Mouse (Mus musculus) kidney, postnatal 0 days (tissue): ENCODE results near the gene Mast2. TPM values are rescaled to one million over a fixed set of nuclear protein-coding genes. Genes with fewer than 3 reads are reported as not detected.
A peak's percentile ranks its signal among the peaks of the same experiment; 100 is the strongest.

Source experiments
- ATAC-seq: fragments of 200-750 bp; cut with Nextera tagmentation; replicated peaks from 2 replicates; pipeline ENCODE4 v1.8.0; 2017; ENCODE audit warnings: low read depth, moderate number of reproducible peaks, moderate TSS enrichment, moderate library complexity; ENCODE audit not compliant: low FRiP score
- DNase-seq: peaks from one replicate; pipeline ENCODE4 v3.0.0-alpha.2; 2016; ENCODE audit warnings: low spot score
- H3K27ac ChIP-seq: fragments of 300-500 bp; sonication (generic); 2 replicates; pipeline ENCODE4 v1.5.1; 2014; ENCODE audit warnings: mild to moderate bottlenecking
- H3K27me3 ChIP-seq: fragments of 300-500 bp; sonication (generic); 2 replicates; pipeline ENCODE4 v1.6.1; 2014; ENCODE audit warnings: low read length, mixed read lengths; ENCODE audit not compliant: insufficient read depth
- H3K36me3 ChIP-seq: fragments of 300-500 bp; sonication (generic); 2 replicates; pipeline ENCODE4 v1.6.1; 2014; ENCODE audit warnings: low read length, mixed read lengths; ENCODE audit not compliant: insufficient read depth
- H3K4me1 ChIP-seq: fragments of 300-500 bp; sonication (generic); replicated peaks from 2 replicates; pipeline ENCODE4 v1.6.1; 2014; ENCODE audit warnings: antibody characterized with exemption, low read length, mixed read lengths; ENCODE audit not compliant: insufficient read depth
- H3K4me2 ChIP-seq: fragments of 300-500 bp; sonication (generic); 2 replicates; pipeline ENCODE4 v1.6.1; 2014; ENCODE audit warnings: mild to moderate bottlenecking, low read length, moderate library complexity, mixed read lengths
- H3K4me3 ChIP-seq: fragments of 300-500 bp; sonication (generic); replicated peaks from 2 replicates; pipeline ENCODE4 v1.5.1; 2014; ENCODE audit warnings: low read depth, low read length
- H3K9ac ChIP-seq: fragments of 300-500 bp; sonication (generic); 2 replicates; pipeline ENCODE4 v1.6.1; 2014; ENCODE audit warnings: low read depth, low read length
- H3K9me3 ChIP-seq: fragments of 300-500 bp; sonication (generic); replicated peaks from 2 replicates; pipeline ENCODE4 v1.6.1; 2016; ENCODE audit warnings: low read length, inconsistent platforms, mixed read lengths
- CTCF ChIP-seq: IDR thresholded peaks from 2 replicates; pipeline ENCODE4 v1.5.1; 2016; ENCODE audit warnings: antibody characterized with exemption, low read depth, mild to moderate bottlenecking, moderate library complexity
- WGBS: fragments of 180-500 bp; shearing (Covaris S2); extraction: QIAGEN DNeasy Blood & Tissue Kit; methylation state at CpG from one replicate; pipeline ENCODE4 v1.1.7; 2014; 5-methylcytosine and 5-hydroxymethylcytosine counted together
- polyA plus RNA-seq: library from polyadenylated mRNA; unstranded; fragments of >200 nt; fragmentation: Nextera tagmentation; extraction: Ambion mirVana; gene quantifications from 2 replicates; pipeline ENCODE4 v1.2.1, GENCODE M21; 2015

Mast2 gene
- polyA plus RNA-seq, 1 experiment from 2014 or later = 8.8 TPM

GRCm38 (mm10) chr4:116451553-116451952 lies 12.4 kb downstream of the Mast2 start:
- Histone ChIP-seq H3K27ac (no peak overlapping the region), H3K4me1 (no peaks in the 10 kb centered on the region), H3K9me3 (no peaks in the 10 kb centered on the region), H3K27me3 (no peaks in the 10 kb centered on the region), H3K9ac (no peak overlapping the region), H3K36me3 (no peaks in the 10 kb centered on the region), H3K4me3 (no peak overlapping the region), H3K4me2 (no peak overlapping the region)
- DNase-seq (no peak), ATAC-seq (no peak)
- no peak for TF ChIP-seq CTCF

- H3K27ac ChIP-seq = no peak overlapping the region
- no peak overlapping the region for H3K4me3 ChIP-seq
- no peaks in the 10 kb centered on the region for H3K4me1 ChIP-seq
- no peak overlapping the region for H3K4me2 ChIP-seq
- no peaks in the 10 kb centered on the region for H3K9me3 ChIP-seq
- H3K9ac ChIP-seq = no peak overlapping the region
- DNase-seq (no peak), ATAC-seq (no peak)
- TF ChIP-seq CTCF = no peak
- no peaks in the 10 kb centered on the region for H3K27me3 ChIP-seq
- H3K36me3 ChIP-seq = no peaks in the 10 kb centered on the region
Observed at GRCm38 (mm10) chr4:116449951-116450350, 14.0 kb downstream of the Mast2 start.

GRCm38 (mm10) chr4:116448673-116449072 lies 15.3 kb downstream of the Mast2 start:
- Histone ChIP-seq H3K4me3 (no peak overlapping the region), H3K36me3 (no peaks in the 10 kb centered on the region), H3K9ac (no peak overlapping the region), H3K9me3 (no peaks in the 10 kb centered on the region), H3K4me1 (no peaks in the 10 kb centered on the region), H3K27me3 (no peaks in the 10 kb centered on the region), H3K4me2 (no peak overlapping the region), H3K27ac (no peak overlapping the region)
- DNase-seq (peak; percentile 64), ATAC-seq (no peak)
- WGBS = 56% methylated on average over 8 of the region's 8 CpGs
- TF ChIP-seq CTCF = peak; percentile 87

GRCm38 (mm10) chr4:116439383-116439782 lies 24.6 kb downstream of the Mast2 start:
- H3K4me3 ChIP-seq = no peak overlapping the region
- H3K27ac ChIP-seq = no peak overlapping the region
- no peak overlapping the region for H3K9ac ChIP-seq
- 92% methylated on average over 1 of the region's 1 CpGs for WGBS
- no peaks in the 10 kb centered on the region for H3K9me3 ChIP-seq
- no peaks in the 10 kb centered on the region for H3K36me3 ChIP-seq
- no peak overlapping the region for H3K4me2 ChIP-seq
- TF ChIP-seq CTCF = no peak
- DNase-seq (no peak), ATAC-seq (no peak)
- H3K4me1 ChIP-seq = no peaks in the 10 kb centered on the region
- no peaks in the 10 kb centered on the region for H3K27me3 ChIP-seq

GRCm38 (mm10) chr4:116438561-116438960 lies 25.4 kb downstream of the Mast2 start:
- no peak for DNase-seq
- Histone ChIP-seq H3K4me2 (no peak overlapping the region), H3K36me3 (no peaks in the 10 kb centered on the region), H3K9me3 (no peaks in the 10 kb centered on the region), H3K27me3 (no peaks in the 10 kb centered on the region), H3K9ac (no peak overlapping the region), H3K27ac (no peak overlapping the region), H3K4me1 (no peaks in the 10 kb centered on the region), H3K4me3 (no peak overlapping the region)
- TF ChIP-seq CTCF = 0 out of 2 replicates have a peak, but pooled peaks have one; percentile 3
- no peak for ATAC-seq

GRCm38 (mm10) chr4:116435626-116436025 lies 28.4 kb downstream of the Mast2 start:
- Histone ChIP-seq H3K4me3 (no peak overlapping the region), H3K4me1 (no peaks in the 10 kb centered on the region), H3K27ac (no peak overlapping the region), H3K9ac (no peak overlapping the region), H3K4me2 (no peak overlapping the region), H3K27me3 (no peaks in the 10 kb centered on the region), H3K36me3 (0 out of 2 replicates have a peak, but pooled peaks cover 3% of the 10 kb centered on the region), H3K9me3 (no peaks in the 10 kb centered on the region)
- 97% methylated on average over 4 of the region's 4 CpGs for WGBS
- DNase-seq (no peak), ATAC-seq (no peak)
- TF ChIP-seq CTCF = peak; percentile 39; the same call in 1 of the 2 replicates

GRCm38 (mm10) chr4:116422186-116422585 lies 41.8 kb downstream of the Mast2 start:
- no peaks in the 10 kb centered on the region for H3K9me3 ChIP-seq
- no peak for TF ChIP-seq CTCF
- H3K9ac ChIP-seq = no peak overlapping the region
- 65% methylated on average over 1 of the region's 1 CpGs for WGBS
- DNase-seq (no peak), ATAC-seq (no peak)
- H3K27ac ChIP-seq = no peak overlapping the region
- H3K4me2 ChIP-seq = no peak overlapping the region
- no peak overlapping the region for H3K4me3 ChIP-seq
- no peaks in the 10 kb centered on the region for H3K27me3 ChIP-seq
- H3K36me3 ChIP-seq = no peaks in the 10 kb centered on the region
- H3K4me1 ChIP-seq = no peaks in the 10 kb centered on the region
